Mouse (Mus musculus) stomach, postnatal 0 days (tissue): ENCODE measurements around the gene Mark1.
A peak's percentile ranks its signal among the peaks of the same experiment; 100 is the strongest.

Source experiments
- CTCF ChIP-seq: IDR thresholded peaks from 2 replicates; pipeline ENCODE4 v1.5.1; 2016; ENCODE audit warnings: antibody characterized with exemption, low read depth, mild to moderate bottlenecking, moderate library complexity
- EP300 ChIP-seq: optimal IDR thresholded peaks from 2 replicates; pipeline ENCODE3; 2016; ENCODE audit warnings: antibody characterized with exemption

DNA sequence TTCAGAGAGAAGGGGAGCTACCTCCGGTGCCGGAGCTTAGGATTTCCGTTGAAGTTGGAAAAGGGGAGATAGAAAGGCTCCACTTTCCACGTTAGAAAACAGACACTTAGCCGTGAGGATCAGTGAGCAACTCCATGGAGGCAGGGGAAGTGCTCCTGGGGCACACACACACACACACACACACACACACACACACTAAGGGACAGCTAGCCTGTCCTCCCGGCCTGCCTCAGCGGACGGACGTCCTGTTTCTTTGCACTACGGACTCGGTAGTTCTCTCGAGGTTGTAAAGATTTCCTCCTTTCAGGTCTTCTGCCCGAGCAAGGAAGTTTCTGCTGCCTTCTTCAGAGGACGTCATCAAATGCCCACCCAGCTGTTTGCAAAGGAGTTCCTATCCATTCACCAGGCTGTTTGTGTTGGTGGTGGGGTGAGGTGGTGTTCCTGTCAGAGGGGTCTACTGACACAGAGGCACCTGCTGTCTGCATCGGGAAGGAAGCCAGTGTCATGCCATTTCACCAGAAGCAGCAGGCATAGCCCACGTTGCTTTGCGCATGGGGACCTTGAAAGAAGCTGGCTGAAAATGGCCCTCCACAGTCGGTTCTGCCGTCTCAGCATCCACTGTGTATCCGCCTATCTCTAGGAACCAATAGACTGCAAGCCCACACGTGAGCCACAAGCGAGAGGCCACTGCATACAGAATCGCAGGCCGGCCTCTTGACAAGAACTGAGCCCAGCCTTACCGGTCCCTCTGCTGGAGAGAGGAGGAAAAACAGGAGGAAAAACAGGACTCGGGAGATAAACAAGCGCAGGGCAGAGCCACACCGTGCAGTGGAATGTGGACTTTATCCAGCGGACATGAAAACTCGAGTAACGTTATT lies 147.4 kb downstream of the Mark1 start:
- TF ChIP-seq EP300 (no peak), CTCF (peak; percentile 90)
